Mouse (Mus musculus): Measurements from ENCODE around the gene Fcnb.

Fcnb gene

DNA sequence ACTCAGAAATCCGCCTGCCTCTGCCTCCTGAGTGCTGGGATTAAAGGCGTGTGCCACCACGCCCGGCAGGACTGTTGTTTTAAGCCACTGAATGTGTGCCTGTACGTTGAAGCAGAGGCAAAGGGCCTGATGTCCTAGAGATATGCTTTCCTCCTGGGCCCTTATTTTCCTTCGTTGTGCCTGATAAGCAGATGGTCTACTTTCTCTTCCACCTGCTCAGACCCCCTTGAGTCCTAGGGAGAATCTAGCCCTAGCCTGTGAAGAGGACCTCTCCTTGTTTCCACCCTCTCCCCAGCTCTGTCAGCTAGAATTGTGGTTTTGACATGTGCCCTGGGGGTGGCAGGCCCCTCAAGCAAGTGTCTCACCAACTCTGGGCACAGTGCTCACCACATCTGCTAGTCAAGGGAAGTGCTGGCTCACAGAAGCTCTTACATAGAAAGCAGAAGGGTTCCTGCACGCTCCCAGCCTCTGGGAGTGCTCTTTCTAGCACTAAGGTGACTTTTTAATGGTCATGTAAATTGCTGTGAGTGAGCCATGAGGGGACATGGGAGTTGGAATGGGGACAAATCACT lies 9.0 kb downstream of the Fcnb start:
- no peak for DNase-seq

DNA sequence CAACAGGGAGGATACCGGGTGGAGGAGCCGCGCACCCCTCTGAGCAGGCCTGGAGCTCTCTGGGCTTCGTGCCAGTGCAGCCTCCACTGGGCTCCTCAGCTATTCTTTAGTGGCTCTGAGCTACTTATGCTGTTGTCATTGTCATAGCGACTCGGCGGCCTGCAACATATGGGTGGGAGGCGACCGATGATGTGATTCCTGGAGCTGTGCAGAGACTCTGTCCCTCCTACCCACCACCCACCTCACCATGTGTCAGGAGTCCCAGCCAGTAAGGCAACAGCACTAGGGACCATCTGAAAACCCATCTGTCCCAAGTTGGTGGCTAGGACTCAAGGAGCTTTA lies 16.2 kb downstream of the Fcnb start:
- no peak for DNase-seq

- DNase-seq = no peak
Measured at GRCm38 (mm10) chr2:28067821-28068536, 16.7 kb downstream of the Fcnb start.

GRCm38 (mm10) chr2:28067175-28067574 lies 17.5 kb downstream of the Fcnb start:
- DNase-seq = no peak

DNA sequence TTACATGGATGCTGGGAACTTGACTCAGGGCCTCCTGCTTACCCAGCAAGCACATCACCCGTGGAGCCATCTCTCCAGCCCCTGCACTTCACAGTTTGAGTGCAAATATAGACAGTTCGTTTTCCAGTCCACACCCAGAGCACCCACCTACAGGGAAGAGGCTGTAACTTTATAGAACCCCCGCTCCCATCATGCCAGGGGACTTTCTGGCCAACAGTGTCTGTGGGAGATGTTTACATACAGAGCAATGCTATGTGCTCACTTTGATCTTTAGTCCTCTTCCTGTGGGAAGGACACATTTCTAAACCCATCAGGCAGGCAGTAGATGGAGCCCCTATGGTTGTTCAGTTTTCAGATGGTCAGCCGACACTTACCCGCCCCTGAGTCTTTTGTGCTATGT lies 18.0 kb downstream of the Fcnb start:
- DNase-seq = no peak

DNA sequence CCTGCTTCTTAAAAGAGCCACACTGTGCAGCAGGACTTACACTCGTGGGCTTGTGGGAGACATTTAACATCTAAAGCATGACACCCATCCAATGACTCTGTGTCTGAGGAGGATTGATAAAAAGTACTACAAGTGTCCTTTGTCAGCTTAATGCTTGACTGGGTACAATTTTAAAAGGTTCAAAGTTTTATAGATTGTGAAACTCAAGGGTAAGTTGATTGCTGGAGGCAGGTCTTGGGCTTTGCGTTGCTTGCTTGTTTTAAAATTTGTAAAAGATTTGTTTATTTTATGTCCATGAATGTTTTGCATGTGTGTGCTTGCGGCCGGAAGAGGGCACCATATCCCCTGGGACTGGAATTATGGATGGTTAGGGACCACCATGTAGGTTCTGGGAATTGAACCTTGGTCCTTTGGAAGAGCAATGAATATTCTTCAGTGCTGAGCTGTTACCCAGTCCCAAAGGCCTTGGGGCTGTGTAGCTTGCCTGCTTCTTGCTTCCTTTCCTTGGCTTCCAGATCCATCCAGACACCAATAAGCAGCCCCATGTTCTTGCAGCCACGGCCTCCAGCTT lies 19.5 kb downstream of the Fcnb start:
- DNase-seq = no peak

- no peak for DNase-seq
Measured at GRCm38 (mm10) chr2:28064339-28065080, 20.2 kb downstream of the Fcnb start.

GRCm38 (mm10) chr2:28063711-28064338 lies 20.9 kb downstream of the Fcnb start:
- no peak for DNase-seq

GRCm38 (mm10) chr2:28059922-28060321 lies 24.8 kb downstream of the Fcnb start:
- no peak for DNase-seq

- DNase-seq = no peak
Measured at GRCm38 (mm10) chr2:28047092-28047491, 37.6 kb downstream of the Fcnb start.

DNA sequence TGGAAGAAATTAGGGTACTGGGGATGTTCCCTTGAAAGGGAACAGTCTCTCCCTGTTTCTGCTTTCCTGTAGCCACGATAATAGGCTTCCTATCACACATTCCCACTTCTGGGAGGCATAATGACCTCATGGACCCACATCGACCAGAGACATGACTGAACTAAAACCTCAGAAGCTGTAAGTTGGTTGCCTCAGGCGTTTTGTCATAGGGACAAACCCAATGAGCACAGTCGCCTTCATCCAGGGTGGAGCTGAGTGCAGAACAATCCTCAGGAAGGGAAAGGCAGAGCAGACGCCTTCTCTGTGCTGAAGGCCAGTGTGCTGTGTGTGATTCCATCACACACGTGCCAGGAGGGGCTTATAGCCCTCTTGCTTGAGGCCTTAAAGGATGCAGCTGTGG lies 38.4 kb downstream of the Fcnb start:
- no peak for DNase-seq

DNA sequence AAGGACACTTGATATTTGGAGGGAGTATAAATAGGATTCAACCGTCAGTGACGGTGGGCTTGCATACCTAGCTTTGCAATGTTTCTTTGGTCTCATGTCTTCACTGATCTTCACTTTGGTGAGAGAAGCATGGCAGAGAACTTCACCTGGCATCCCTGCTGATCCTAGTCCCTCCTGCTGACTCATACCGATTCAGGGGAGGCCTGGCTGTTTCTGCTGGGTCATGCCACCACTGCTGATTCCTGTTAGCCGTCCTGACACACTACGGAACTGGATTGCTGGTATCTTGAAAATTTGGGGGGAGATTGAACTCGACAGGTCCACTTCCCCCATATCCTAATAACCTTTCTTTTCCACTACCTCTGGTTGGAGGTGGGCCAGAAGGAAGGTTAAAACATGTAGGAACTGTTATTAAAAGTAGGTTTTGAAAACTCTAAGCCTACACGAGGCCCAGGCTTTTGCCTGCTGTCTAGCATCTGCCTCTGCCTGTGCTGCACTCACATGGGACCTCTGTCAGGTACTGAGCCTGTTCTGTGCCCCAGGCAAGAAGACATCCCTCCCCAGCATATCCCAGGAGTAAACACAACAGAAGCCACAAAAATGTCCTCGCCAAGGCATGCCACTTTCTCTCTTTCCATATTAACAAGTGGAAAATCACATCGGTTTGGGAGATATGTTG lies 39.6 kb downstream of the Fcnb start:
- DNase-seq = no peak

DNA sequence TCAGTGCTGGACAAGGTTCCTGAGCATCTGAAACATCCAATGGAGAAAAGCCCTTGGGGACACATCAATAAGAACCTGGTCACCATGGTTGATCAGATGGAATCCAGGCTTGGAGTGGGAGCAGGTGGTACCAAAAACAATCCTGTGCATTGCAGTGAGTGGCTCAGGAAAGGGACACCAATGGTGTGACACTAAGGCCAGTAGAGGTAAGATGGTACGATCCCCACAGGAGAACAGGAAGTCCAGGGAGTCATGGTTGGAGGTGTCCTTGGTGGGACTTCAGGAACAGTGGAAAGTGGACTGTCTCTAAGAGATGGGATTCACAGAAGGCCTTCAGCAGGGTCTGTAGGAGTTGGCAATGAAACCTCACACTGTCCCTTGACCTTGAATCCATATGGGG lies 44.2 kb downstream of the Fcnb start:
- no peak for DNase-seq

GRCm38 (mm10) chr2:28039647-28040325 lies 44.9 kb downstream of the Fcnb start:
- no peak for DNase-seq

- DNase-seq = no peak
Measured at GRCm38 (mm10) chr2:28038391-28039096, 46.1 kb downstream of the Fcnb start.

DNA sequence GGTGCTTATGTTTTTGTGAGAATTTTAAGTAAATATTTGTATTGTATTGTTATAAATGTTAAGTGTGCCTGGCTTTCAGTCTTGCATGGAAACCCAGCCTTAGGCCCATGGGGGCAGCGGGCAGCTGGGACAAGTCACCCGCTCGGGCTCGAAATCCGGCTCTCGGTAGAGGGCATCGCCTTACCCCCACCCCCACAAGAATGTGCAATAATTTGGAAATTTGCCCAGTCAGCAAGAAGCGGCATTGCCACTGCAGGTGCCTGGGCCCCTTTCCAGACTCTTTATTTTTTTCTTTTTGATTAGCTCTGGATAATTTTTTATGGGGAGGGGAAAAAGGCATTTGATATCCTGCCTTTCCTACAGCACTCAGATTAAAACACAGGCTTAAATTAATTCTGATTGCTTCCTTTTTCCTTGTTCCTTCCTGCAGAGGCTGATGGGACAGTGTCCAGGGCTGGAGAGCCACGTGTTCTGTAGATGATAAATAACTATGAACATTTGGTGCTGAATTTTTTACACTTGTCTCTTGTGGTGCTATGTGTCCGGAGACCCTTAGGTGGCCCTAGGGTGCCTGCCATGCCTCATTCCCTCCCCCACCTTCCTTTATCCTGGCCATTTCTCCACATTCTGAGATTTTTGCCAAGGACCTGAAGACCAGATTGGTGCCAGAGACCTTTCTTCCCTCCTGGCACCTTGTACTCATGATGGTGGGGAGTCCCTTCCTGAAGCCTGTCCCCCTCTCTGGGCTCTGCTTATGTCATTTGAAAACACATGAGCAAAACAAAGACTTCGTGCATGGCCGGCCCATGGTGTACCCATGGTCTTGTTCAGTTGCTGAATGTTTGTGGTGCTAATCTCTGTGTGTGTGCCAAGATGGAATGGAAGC lies 46.9 kb downstream of the Fcnb start:
- peak; percentile 8 for DNase-seq

GRCm38 (mm10) chr2:28036788-28037187 lies 47.9 kb downstream of the Fcnb start:
- DNase-seq = no peak

GRCm38 (mm10) chr2:28034011-28034710 lies 50.5 kb downstream of the Fcnb start:
- no peak for DNase-seq

GRCm38 (mm10) chr2:28032469-28032868 lies 52.2 kb downstream of the Fcnb start:
- no peak for DNase-seq

DNA sequence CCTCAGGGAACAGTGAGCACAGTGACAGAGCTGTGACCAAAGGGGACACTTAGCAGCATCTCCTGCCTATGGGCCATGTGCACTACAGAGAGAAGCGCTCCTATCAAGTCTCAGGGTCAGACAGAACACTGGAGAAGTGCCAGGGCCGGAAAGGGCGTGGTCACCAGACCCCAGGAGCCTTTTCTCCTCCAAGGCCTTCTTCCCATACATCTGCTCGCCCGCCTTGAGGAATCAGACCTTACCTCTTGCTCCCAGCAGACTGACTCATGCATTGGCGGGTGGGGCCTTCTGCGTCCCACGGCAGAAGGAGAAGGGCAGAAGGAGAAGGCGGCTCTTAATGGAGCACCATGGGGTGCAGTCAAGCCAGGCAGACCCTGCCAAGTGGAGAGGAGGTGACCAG lies 52.8 kb downstream of the Fcnb start:
- no peak for DNase-seq
